Mouse (Mus musculus) liver, postnatal 0 days (tissue): ENCODE measurements around the gene Tmem131l. TPM values are rescaled to one million over a fixed set of nuclear protein-coding genes. Genes with fewer than 3 reads are reported as not detected.

Experiments
- ATAC-seq: fragments of 200-750 bp; cut with Nextera tagmentation; 2 replicates; pipeline ENCODE4 v1.8.0; 2017; ENCODE audit warnings: mild to moderate bottlenecking, moderate library complexity
- DNase-seq: peaks from one replicate; pipeline ENCODE4 v3.0.0-alpha.2; 2016
- H3K27ac ChIP-seq: fragments of 300-500 bp; sonication (generic); 2 replicates; pipeline ENCODE4 v1.5.1; 2014; ENCODE audit warnings: antibody characterized with exemption, moderate library complexity, mild to moderate bottlenecking, low read depth
- H3K27me3 ChIP-seq: fragments of 300-500 bp; sonication (generic); 2 replicates; pipeline ENCODE4 v1.6.1; 2014; ENCODE audit warnings: low read length, control low read depth, mixed read lengths; ENCODE audit not compliant: insufficient read depth
- H3K36me3 ChIP-seq: fragments of 300-500 bp; sonication (generic); replicated peaks from 2 replicates; pipeline ENCODE4 v1.6.1; 2014; ENCODE audit warnings: mild to moderate bottlenecking, control low read depth, low read length, moderate library complexity, mixed read lengths; ENCODE audit not compliant: insufficient read depth
- H3K4me1 ChIP-seq: fragments of 300-500 bp; sonication (generic); 2 replicates; pipeline ENCODE4 v1.6.1; 2014; ENCODE audit warnings: antibody characterized with exemption, mild to moderate bottlenecking, control low read depth; ENCODE audit not compliant: insufficient read depth
- H3K4me2 ChIP-seq: fragments of 300-500 bp; sonication (generic); 2 replicates; pipeline ENCODE4 v1.6.1; 2014; ENCODE audit warnings: low read depth, mild to moderate bottlenecking, low read length, moderate library complexity, mixed read lengths
- H3K4me3 ChIP-seq: fragments of 300-500 bp; sonication (generic); 2 replicates; pipeline ENCODE4 v1.5.1; 2014; ENCODE audit warnings: low read depth, low read length
- H3K9ac ChIP-seq: fragments of 300-500 bp; sonication (generic); replicated peaks from 2 replicates; pipeline ENCODE4 v1.6.1; 2014; ENCODE audit warnings: mild to moderate bottlenecking, moderate library complexity
- H3K9me3 ChIP-seq: fragments of 300-500 bp; sonication (generic); 2 replicates; pipeline ENCODE4 v1.6.1; 2016; ENCODE audit warnings: mild to moderate bottlenecking, control low read depth, low read length, mixed read lengths
- CTCF ChIP-seq: sonication (generic); IDR thresholded peaks from 2 replicates; pipeline ENCODE4 v1.5.1; 2016; ENCODE audit warnings: antibody characterized with exemption, low read depth
- EP300 ChIP-seq: IDR thresholded peaks from 2 replicates; pipeline ENCODE4 v1.6.1; 2016; ENCODE audit warnings: antibody characterized with exemption, low read depth, mild to moderate bottlenecking
- whole genome bisulfite sequencing: fragments of 180-500 bp; shearing (Covaris S2); extraction: QIAGEN DNeasy Blood & Tissue Kit; methylation state at CpG from one replicate; pipeline ENCODE4 v1.1.7; 2014; ENCODE audit not compliant: insufficient replicate concordance; 5-methylcytosine and 5-hydroxymethylcytosine counted together
- polyA plus RNA-seq: library from polyadenylated mRNA; unstranded; fragments of >200 nt; fragmentation: Nextera tagmentation; extraction: Ambion mirVana; gene quantifications from 2 replicates; pipeline ENCODE4 v1.2.1, GENCODE M21; 2015

Tmem131l gene
- polyA plus RNA-seq, 1 experiment from 2014 or later = 19.1 TPM

- Histone ChIP-seq H3K9ac (no peak overlapping the region), H3K9me3 (no peaks in the 10 kb centered on the region), H3K4me2 (no peak overlapping the region), H3K27me3 (no peaks in the 10 kb centered on the region), H3K4me1 (no peaks in the 10 kb centered on the region), H3K36me3 (peaks cover 91% of the 10 kb centered on the region), H3K4me3 (no peak overlapping the region), H3K27ac (no peak overlapping the region)
- TF ChIP-seq EP300 (no peak), CTCF (no peak)
- DNase-seq = no peak
- WGBS = 90% methylated on average over 9 of the region's 9 CpGs
- no peak for ATAC-seq
Observed at GRCm38 (mm10) chr3:83906185-83906584, 133.8 kb downstream of the Tmem131l start.

DNA sequence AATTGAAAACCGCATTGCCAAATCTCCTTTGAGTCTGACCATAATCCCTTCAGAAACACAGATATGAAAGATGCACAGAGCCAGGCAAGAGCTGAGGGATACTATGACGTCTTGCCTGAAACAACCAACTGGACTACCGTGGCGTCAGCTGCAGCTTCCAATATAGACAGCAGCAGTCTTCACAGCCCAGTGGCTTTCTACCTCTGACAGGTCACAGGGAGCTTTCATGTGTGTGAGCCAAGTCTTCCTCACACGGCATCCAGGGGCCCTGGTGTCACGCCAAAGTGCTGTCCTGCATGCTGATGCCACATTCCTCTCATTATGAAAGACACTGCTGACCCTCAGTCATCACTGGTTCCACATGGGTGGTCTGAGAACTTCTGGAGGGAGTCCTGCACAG lies 134.8 kb downstream of the Tmem131l start:
- peaks cover 91% of the 10 kb centered on the region for H3K36me3 ChIP-seq
- H3K4me3 ChIP-seq = no peak overlapping the region
- ATAC-seq = no peak
- H3K9ac ChIP-seq = no peak overlapping the region
- no peaks in the 10 kb centered on the region for H3K9me3 ChIP-seq
- 84% methylated on average over 6 of the region's 6 CpGs for WGBS
- no peak overlapping the region for H3K27ac ChIP-seq
- H3K4me2 ChIP-seq = no peak overlapping the region
- H3K4me1 ChIP-seq = no peaks in the 10 kb centered on the region
- DNase-seq = no peak
- H3K27me3 ChIP-seq = no peaks in the 10 kb centered on the region
- TF ChIP-seq CTCF = no peak
- no peak for TF ChIP-seq EP300

GRCm38 (mm10) chr3:83904176-83904958 lies 135.6 kb downstream of the Tmem131l start:
- Histone ChIP-seq H3K4me2 (no peak overlapping the region), H3K36me3 (peaks cover 90% of the 10 kb centered on the region), H3K27me3 (no peaks in the 10 kb centered on the region), H3K27ac (no peak overlapping the region), H3K9ac (no peak overlapping the region), H3K4me1 (no peaks in the 10 kb centered on the region), H3K9me3 (no peaks in the 10 kb centered on the region), H3K4me3 (no peak overlapping the region)
- DNase-seq (no peak), ATAC-seq (no peak)
- no peak for TF ChIP-seq EP300
- TF ChIP-seq CTCF = no peak
- WGBS = 81% methylated on average over 14 of the region's 14 CpGs

DNA sequence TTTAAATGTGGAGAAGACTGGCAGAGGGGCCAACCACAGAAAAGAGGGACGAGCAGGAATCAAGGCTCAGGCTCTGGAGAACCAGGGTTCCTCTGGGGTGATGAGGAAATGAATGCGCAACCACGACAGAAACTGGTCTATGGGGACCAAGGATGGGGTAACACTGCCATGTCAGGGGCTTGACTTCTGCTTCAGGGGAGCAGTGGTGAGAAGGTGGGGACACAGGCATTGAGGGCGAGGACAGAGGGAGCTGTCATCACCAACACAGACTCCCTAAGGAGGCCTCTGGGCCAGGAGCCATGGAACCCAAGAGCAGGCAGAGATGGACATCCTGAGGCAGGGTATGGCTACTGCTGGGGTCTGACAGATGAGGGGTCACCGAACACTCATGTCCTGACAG lies 137.0 kb downstream of the Tmem131l start:
- TF ChIP-seq EP300 (no peak), CTCF (no peak)

DNA sequence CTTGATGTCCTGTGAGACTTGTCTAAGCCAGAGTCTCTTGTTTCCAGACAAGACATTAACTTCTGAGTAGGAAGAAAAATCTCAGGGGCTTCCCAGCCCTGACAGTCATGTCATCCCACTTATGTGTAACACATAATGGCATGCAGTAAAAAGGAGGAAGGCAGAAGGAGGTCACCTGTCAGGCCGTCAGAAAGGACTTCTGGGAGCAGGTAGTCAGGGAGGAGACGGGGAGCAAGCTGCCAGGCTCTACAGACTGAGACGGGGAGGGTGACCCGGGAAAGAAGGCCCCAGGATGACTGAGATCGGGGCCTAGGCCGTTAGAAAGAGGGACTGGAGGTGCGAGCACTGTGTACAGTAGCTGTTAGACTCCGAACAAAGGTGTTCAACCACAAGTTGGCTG lies 137.5 kb downstream of the Tmem131l start:
- Histone ChIP-seq H3K4me3 (no peak overlapping the region), H3K36me3 (peaks cover 93% of the 10 kb centered on the region), H3K27ac (no peak overlapping the region), H3K4me2 (no peak overlapping the region), H3K27me3 (no peaks in the 10 kb centered on the region), H3K4me1 (no peaks in the 10 kb centered on the region), H3K9ac (no peak overlapping the region), H3K9me3 (no peaks in the 10 kb centered on the region)
- TF ChIP-seq CTCF (no peak), EP300 (no peak)
- DNase-seq (no peak), ATAC-seq (no peak)
- 88% methylated on average over 8 of the region's 8 CpGs for WGBS

More for the DNA sequence above, 137.0 kb downstream of the Tmem131l start:
- Histone ChIP-seq H3K9me3 (no peaks in the 10 kb centered on the region), H3K9ac (no peak overlapping the region), H3K4me2 (no peak overlapping the region), H3K27ac (no peak overlapping the region), H3K4me3 (no peak overlapping the region), H3K36me3 (peaks cover 90% of the 10 kb centered on the region), H3K4me1 (no peaks in the 10 kb centered on the region), H3K27me3 (no peaks in the 10 kb centered on the region)
- no peak for DNase-seq
- 0 out of 2 replicates have a peak, but pooled peaks have one; percentile 7 for ATAC-seq
- 83% methylated on average over 5 of the region's 5 CpGs for WGBS

GRCm38 (mm10) chr3:83900756-83901373 lies 139.1 kb downstream of the Tmem131l start:
- WGBS = 85% methylated on average over 12 of the region's 12 CpGs
- no peak for ATAC-seq

More at GRCm38 (mm10) chr3:83900756-83901373, 139.1 kb downstream of the Tmem131l start:
- Histone ChIP-seq H3K9me3 (no peaks in the 10 kb centered on the region), H3K27ac (no peak overlapping the region), H3K4me3 (no peak overlapping the region), H3K4me2 (no peak overlapping the region), H3K27me3 (no peaks in the 10 kb centered on the region), H3K36me3 (peaks cover 84% of the 10 kb centered on the region), H3K9ac (no peak overlapping the region), H3K4me1 (no peaks in the 10 kb centered on the region)
- no peak for DNase-seq
- TF ChIP-seq CTCF (no peak), EP300 (no peak)
